Mouse (Mus musculus) brain, embryonic 14.5 days (tissue): ENCODE measurements at regions not wholly inside any gene's neighbourhood (a gene's known extent, or its start where the extent isn't known, plus 50 kb on each side); places are given as distances from the start of the nearest gene placed in this dataset.

Experiments
- CTCF ChIP-seq: fragments of 200-500 bp; IDR thresholded peaks from 2 replicates; pipeline ENCODE4 v1.5.1; 2012; ENCODE audit warnings: inconsistent platforms, mild to moderate bottlenecking, moderate library complexity, borderline replicate concordance; ENCODE audit not compliant: insufficient read depth, insufficient read length; ENCODE audit errors: extremely low read depth
- POLR2A ChIP-seq: fragments of 200-500 bp; IDR thresholded peaks from 2 replicates; pipeline ENCODE4 v1.6.1; 2012; ENCODE audit warnings: mild to moderate bottlenecking, inconsistent platforms, borderline replicate concordance; ENCODE audit not compliant: poor library complexity, insufficient read depth, insufficient read length, severe bottlenecking; ENCODE audit errors: extremely low read depth

- TF ChIP-seq POLR2A (no peak), CTCF (no peak)
Measured at GRCm38 (mm10) chrX:40336555-40336954, 473.2 kb upstream of the Cypt14 start.
